Mouse (Mus musculus): ENCODE measurements at regions not wholly inside any gene's neighbourhood (a gene's known extent, or its start where the extent isn't known, plus 50 kb on each side); places are given as distances from the start of the nearest gene placed in this dataset.

GRCm38 (mm10) chr17:49262394-49262793, 165.8 kb upstream of the Mocs1 start:
- H3K27ac ChIP-seq (ENCODE audit: low read depth, low read length) = no peak overlapping the region
- WGBS = 58% methylated on average over 4 of the region's 4 CpGs
- no peaks in the 10 kb centered on the region for H3K4me1 ChIP-seq (ENCODE audit: insufficient read depth, low read length)
- H3K9ac ChIP-seq (replicated peaks; ENCODE audit: low read length, poor library complexity, severe bottlenecking) = no peak overlapping the region
- ATAC-seq (ENCODE audit: low FRiP score) (no peak), DNase-seq (ENCODE audit: low spot score) (no peak)
- H3K9me3 ChIP-seq (ENCODE audit: low read length) = no peaks in the 10 kb centered on the region
- H3K4me2 ChIP-seq (ENCODE audit: low read depth, low read length, poor library complexity, severe bottlenecking) = no peak overlapping the region
- no peaks in the 10 kb centered on the region for H3K27me3 ChIP-seq (ENCODE audit: insufficient read depth, low read length)
- H3K36me3 ChIP-seq (ENCODE audit: insufficient read depth, low read length) = no peaks in the 10 kb centered on the region
- no peak for TF ChIP-seq CTCF (IDR thresholded peaks at IDR 0.05)
- H3K4me3 ChIP-seq (ENCODE audit: low read depth, low read length) = no peak overlapping the region

- ATAC-seq (ENCODE audit: low FRiP score) = no peak
- Histone ChIP-seq H3K9ac (replicated peaks; ENCODE audit: low read length, poor library complexity, severe bottlenecking) (no peak overlapping the region), H3K36me3 (ENCODE audit: insufficient read depth, low read length) (no peaks in the 10 kb centered on the region), H3K4me2 (ENCODE audit: low read depth, low read length, poor library complexity, severe bottlenecking) (no peak overlapping the region), H3K9me3 (ENCODE audit: low read length) (no peaks in the 10 kb centered on the region), H3K4me1 (ENCODE audit: insufficient read depth, low read length) (no peaks in the 10 kb centered on the region), H3K27ac (ENCODE audit: low read depth, low read length) (no peak overlapping the region), H3K4me3 (ENCODE audit: low read depth, low read length) (no peak overlapping the region), H3K27me3 (ENCODE audit: insufficient read depth, low read length) (no peaks in the 10 kb centered on the region)
- 83% methylated on average over 4 of the region's 4 CpGs for WGBS
- TF ChIP-seq CTCF (IDR thresholded peaks at IDR 0.05) = peak; percentile 72
- no peak for DNase-seq (ENCODE audit: low spot score)
Observed at GRCm38 (mm10) chr17:49266343-49266742, 161.8 kb upstream of the Mocs1 start.

GRCm38 (mm10) chr17:49269943-49270342, 158.2 kb upstream of the Mocs1 start:
- no peak for TF ChIP-seq CTCF (IDR thresholded peaks at IDR 0.05)
- Histone ChIP-seq H3K4me2 (ENCODE audit: low read depth, low read length, poor library complexity, severe bottlenecking) (no peak overlapping the region), H3K27me3 (ENCODE audit: insufficient read depth, low read length) (no peaks in the 10 kb centered on the region), H3K27ac (ENCODE audit: low read depth, low read length) (no peak overlapping the region), H3K36me3 (ENCODE audit: insufficient read depth, low read length) (no peaks in the 10 kb centered on the region), H3K4me3 (ENCODE audit: low read depth, low read length) (no peak overlapping the region), H3K9ac (replicated peaks; ENCODE audit: low read length, poor library complexity, severe bottlenecking) (no peak overlapping the region), H3K9me3 (ENCODE audit: low read length) (no peaks in the 10 kb centered on the region), H3K4me1 (ENCODE audit: insufficient read depth, low read length) (no peaks in the 10 kb centered on the region)
- WGBS = 74% methylated on average over 7 of the region's 7 CpGs
- DNase-seq (ENCODE audit: low spot score) (peak; percentile 47), ATAC-seq (ENCODE audit: low FRiP score) (no peak)

DNA sequence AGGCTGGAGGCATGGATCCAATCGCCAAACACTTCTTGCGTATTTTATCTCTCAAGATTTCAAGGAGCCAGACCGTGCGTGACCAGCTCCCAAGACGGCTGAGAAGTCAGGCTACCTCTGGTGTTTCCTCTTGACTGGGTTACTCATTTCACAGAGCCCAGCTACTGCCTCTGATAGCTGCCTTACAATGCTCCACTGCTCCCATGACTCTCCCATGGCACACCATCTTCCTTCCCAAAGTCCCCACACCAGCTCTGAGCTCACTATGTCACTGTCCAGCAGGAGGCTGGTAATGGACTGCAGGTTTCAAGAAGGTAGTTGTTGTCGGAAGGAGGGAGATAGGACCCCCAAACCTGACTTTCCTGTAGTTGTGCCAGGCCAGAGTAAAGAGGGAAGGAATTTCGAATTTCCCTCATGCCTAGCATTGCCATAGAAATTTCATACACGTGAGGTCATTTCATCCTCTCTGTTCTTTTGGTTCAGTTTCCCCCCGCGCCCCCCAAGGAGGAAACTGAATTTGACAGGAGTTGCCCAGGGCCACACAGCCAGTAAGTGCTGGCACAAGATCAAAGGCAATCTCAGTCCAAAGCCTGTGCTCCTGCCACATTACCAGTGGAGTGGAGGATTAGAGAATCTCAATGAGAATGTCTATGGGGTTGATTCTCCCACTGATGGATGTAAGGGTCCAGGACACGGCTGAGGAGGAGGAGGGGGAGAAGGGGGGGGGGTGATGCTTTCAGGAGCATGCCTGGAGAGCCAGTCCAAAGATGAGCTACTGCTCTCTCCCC, 155.3 kb upstream of the Mocs1 start:
- ATAC-seq (ENCODE audit: low FRiP score) (peak; percentile 67), DNase-seq (ENCODE audit: low spot score) (peak; percentile 50)
- H3K27me3 ChIP-seq (ENCODE audit: insufficient read depth, low read length) = no peaks in the 10 kb centered on the region
- no peak overlapping the region for H3K4me2 ChIP-seq (ENCODE audit: low read depth, low read length, poor library complexity, severe bottlenecking)
- 61% methylated on average over 11 of the region's 11 CpGs for WGBS
- no peak overlapping the region for H3K4me3 ChIP-seq (ENCODE audit: low read depth, low read length)
- H3K9ac ChIP-seq (replicated peaks; ENCODE audit: low read length, poor library complexity, severe bottlenecking) = no peak overlapping the region
- no peaks in the 10 kb centered on the region for H3K36me3 ChIP-seq (ENCODE audit: insufficient read depth, low read length)
- no peak for TF ChIP-seq CTCF (IDR thresholded peaks at IDR 0.05)
- no peaks in the 10 kb centered on the region for H3K9me3 ChIP-seq (ENCODE audit: low read length)
- no peaks in the 10 kb centered on the region for H3K4me1 ChIP-seq (ENCODE audit: insufficient read depth, low read length)
- H3K27ac ChIP-seq (ENCODE audit: low read depth, low read length) = no peak overlapping the region

GRCm38 (mm10) chr17:49274936-49275335, 153.2 kb upstream of the Mocs1 start:
- ATAC-seq (ENCODE audit: low FRiP score) = no peak
- H3K27me3 ChIP-seq (ENCODE audit: insufficient read depth, low read length) = no peaks in the 10 kb centered on the region
- H3K4me2 ChIP-seq (ENCODE audit: low read depth, low read length, poor library complexity, severe bottlenecking) = no peak overlapping the region
- no peaks in the 10 kb centered on the region for H3K4me1 ChIP-seq (ENCODE audit: insufficient read depth, low read length)
- no peak overlapping the region for H3K4me3 ChIP-seq (ENCODE audit: low read depth, low read length)
- H3K27ac ChIP-seq (ENCODE audit: low read depth, low read length) = no peak overlapping the region
- H3K36me3 ChIP-seq (ENCODE audit: insufficient read depth, low read length) = no peaks in the 10 kb centered on the region
- H3K9ac ChIP-seq (replicated peaks; ENCODE audit: low read length, poor library complexity, severe bottlenecking) = no peak overlapping the region
- no peaks in the 10 kb centered on the region for H3K9me3 ChIP-seq (ENCODE audit: low read length)
- TF ChIP-seq CTCF (IDR thresholded peaks at IDR 0.05) = no peak
- no peak for DNase-seq (ENCODE audit: low spot score)
- 88% methylated on average over 3 of the region's 3 CpGs for WGBS

DNA sequence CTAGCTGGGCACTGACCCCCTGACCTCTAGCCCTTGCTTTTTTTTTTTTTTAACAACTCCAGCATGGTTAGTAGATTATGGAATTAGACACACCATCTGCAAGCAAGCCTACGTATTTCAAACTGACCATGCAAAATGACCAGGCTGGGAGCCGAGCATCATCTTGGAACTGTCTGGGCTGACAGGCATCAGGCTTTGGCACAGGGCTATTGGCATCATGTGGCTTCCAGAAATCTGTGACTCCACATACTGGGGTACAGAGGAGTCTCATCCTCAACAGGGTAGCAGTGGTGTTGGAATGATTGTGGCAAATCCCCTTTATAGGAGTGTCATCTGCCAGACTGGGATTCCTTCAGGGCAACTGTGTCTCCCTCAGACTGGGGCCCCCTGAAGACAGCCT, 152.7 kb upstream of the Mocs1 start:
- WGBS = 59% methylated on average over 2 of the region's 2 CpGs
- no peak for TF ChIP-seq CTCF (IDR thresholded peaks at IDR 0.05)
- DNase-seq (ENCODE audit: low spot score) (no peak), ATAC-seq (ENCODE audit: low FRiP score) (no peak)
- H3K4me1 ChIP-seq (ENCODE audit: insufficient read depth, low read length) = no peaks in the 10 kb centered on the region
- H3K9me3 ChIP-seq (ENCODE audit: low read length) = no peaks in the 10 kb centered on the region
- no peak overlapping the region for H3K9ac ChIP-seq (replicated peaks; ENCODE audit: low read length, poor library complexity, severe bottlenecking)
- H3K27me3 ChIP-seq (ENCODE audit: insufficient read depth, low read length) = no peaks in the 10 kb centered on the region
- H3K4me3 ChIP-seq (ENCODE audit: low read depth, low read length) = no peak overlapping the region
- no peak overlapping the region for H3K27ac ChIP-seq (ENCODE audit: low read depth, low read length)
- H3K36me3 ChIP-seq (ENCODE audit: insufficient read depth, low read length) = no peaks in the 10 kb centered on the region
- no peak overlapping the region for H3K4me2 ChIP-seq (ENCODE audit: low read depth, low read length, poor library complexity, severe bottlenecking)
